Mouse (Mus musculus) spleen, adult 2 months (tissue): ENCODE measurements around the gene Ccdc142. TPM values are rescaled to one million over a fixed set of nuclear protein-coding genes. Genes with fewer than 3 reads are reported as not detected.
A peak's percentile ranks its signal among the peaks of the same experiment; 100 is the strongest.

Source experiments
- DNase-seq, 2 experiments: peaks; one replicate each; pipeline versions ENCODE4 v3.0.0 to v3.0.0-alpha.2; 2012 to 2021; ENCODE audit warnings: low spot score in 2 of 2, low read depth in 1 of 2
- H3K27ac ChIP-seq: fragments of 200-500 bp; 2 replicates; pipeline ENCODE4 v1.5.1; 2012; ENCODE audit warnings: low read length, inconsistent platforms; ENCODE audit not compliant: insufficient read depth
- H3K27me3 ChIP-seq: fragments of 200-500 bp; 2 replicates; pipeline ENCODE4 v1.6.1; 2012; ENCODE audit warnings: mild to moderate bottlenecking, moderate library complexity, low read length, inconsistent platforms; ENCODE audit not compliant: control insufficient read depth, insufficient read depth
- H3K36me3 ChIP-seq: fragments of 200-500 bp; 2 replicates; pipeline ENCODE4 v1.6.1; 2012; ENCODE audit warnings: mild to moderate bottlenecking, low read length, inconsistent platforms; ENCODE audit not compliant: control insufficient read depth, insufficient read depth
- H3K4me1 ChIP-seq: fragments of 200-500 bp; 2 replicates; pipeline ENCODE4 v1.6.1; 2011; ENCODE audit warnings: inconsistent platforms; ENCODE audit not compliant: control insufficient read depth, insufficient read depth, insufficient read length
- H3K4me3 ChIP-seq: fragments of 200-500 bp; 2 replicates; pipeline ENCODE4 v1.5.1; 2011; ENCODE audit warnings: mild to moderate bottlenecking, inconsistent platforms; ENCODE audit not compliant: insufficient read depth, insufficient read length; ENCODE audit errors: extremely low read depth
- CTCF ChIP-seq: fragments of 200-500 bp; IDR thresholded peaks from 2 replicates; pipeline ENCODE4 v1.5.1; 2011; ENCODE audit warnings: mild to moderate bottlenecking, inconsistent platforms; ENCODE audit not compliant: insufficient read depth, insufficient read length, insufficient replicate concordance; ENCODE audit errors: extremely low read depth
- POLR2A ChIP-seq: fragments of 200-500 bp; IDR thresholded peaks from 2 replicates; pipeline ENCODE4 v1.6.1; 2011; ENCODE audit warnings: low read depth, low read length, inconsistent platforms
- WGBS: fragments of 180-500 bp; shearing (Covaris S2); methylation state at CpG from one replicate; pipeline ENCODE4 v1.1.7; 2018; 5-methylcytosine and 5-hydroxymethylcytosine counted together
- polyA plus RNA-seq: library from polyadenylated mRNA; depleted of rRNA; stranded (reverse); fragments of >200 nt; gene quantifications from 2 replicates; pipeline ENCODE4 v1.2.3, GENCODE M21; 2012

Gene Ccdc142
- polyA plus RNA-seq, 1 experiment, result 12.3 TPM

DNA sequence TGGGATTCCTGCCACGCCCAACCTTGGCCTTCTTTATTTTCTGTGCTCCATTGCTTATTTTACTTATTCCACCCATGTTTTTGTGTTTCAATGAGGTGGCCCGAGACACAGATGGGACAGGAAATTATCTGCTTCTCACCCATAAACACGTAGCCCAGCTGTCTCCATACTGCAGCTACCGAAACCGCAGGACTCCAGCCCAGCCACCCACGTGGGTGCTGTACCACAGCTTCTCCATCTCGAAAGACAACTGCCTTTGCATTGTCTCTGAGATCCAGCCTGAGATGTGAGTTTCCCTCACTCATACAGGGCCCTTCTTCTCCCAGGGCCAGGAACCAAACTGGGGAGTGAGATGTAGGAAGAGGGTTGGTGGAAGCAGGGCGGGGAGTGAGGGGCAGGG is 35.4 kb upstream of the Ccdc142 start:
- Histone ChIP-seq H3K27ac (no peak overlapping the region), H3K4me3 (no peak overlapping the region), H3K36me3 (no peaks in the 10 kb centered on the region), H3K27me3 (peaks cover 25% of the 10 kb centered on the region), H3K4me1 (peaks cover 22% of the 10 kb centered on the region)
- DNase-seq, result no peak
- 31% methylated on average over 8 of the region's 8 CpGs for WGBS
- TF ChIP-seq CTCF, result no peak
- no peak for TF ChIP-seq POLR2A

DNA sequence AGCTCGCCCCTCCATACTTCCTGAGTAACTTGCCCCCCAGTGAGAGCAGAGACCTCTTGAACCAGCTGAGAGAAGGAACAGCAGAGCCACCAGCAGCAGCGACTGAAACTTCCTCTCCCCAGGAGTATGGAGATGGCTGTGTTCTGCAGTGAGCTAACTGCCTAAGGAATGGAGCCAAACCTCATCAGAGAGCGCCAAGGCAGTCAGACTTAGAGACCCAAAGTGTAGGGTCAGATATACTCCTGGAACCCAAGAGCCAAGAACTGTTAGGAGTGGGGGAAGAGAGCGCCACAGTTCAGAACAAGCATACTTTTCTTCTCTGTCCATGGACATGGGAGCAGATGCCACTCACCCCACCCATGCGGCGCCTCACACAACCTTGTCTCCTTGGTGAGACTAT is 35.0 kb upstream of the Ccdc142 start:
- 38% methylated on average over 6 of the region's 6 CpGs for WGBS
- Histone ChIP-seq H3K36me3 (no peaks in the 10 kb centered on the region), H3K4me3 (no peak overlapping the region), H3K27me3 (peaks cover 29% of the 10 kb centered on the region), H3K27ac (no peak overlapping the region), H3K4me1 (peaks cover 26% of the 10 kb centered on the region)
- no peak for DNase-seq
- TF ChIP-seq POLR2A (no peak), CTCF (no peak)

DNA sequence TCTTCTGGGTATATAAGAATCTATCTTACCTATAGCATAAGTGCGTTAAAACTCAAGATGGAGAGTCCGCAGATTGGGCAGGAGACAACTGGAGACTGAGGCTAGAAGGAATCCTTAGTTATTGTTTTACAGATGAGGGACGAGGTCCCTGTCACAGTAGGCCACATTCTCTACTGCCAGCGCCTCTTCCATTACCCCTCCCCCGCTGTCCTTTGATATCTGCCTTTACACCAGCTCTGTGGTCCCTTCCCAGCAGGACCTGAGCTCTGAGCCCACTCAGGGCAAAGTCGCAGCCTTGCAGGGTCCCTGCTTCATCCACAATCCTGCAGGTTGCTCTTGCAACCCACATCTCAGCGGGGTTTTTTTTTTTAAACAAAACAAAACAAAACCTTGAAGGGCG is 33.2 kb upstream of the Ccdc142 start:
- H3K4me3 ChIP-seq, result no peak overlapping the region

DNA sequence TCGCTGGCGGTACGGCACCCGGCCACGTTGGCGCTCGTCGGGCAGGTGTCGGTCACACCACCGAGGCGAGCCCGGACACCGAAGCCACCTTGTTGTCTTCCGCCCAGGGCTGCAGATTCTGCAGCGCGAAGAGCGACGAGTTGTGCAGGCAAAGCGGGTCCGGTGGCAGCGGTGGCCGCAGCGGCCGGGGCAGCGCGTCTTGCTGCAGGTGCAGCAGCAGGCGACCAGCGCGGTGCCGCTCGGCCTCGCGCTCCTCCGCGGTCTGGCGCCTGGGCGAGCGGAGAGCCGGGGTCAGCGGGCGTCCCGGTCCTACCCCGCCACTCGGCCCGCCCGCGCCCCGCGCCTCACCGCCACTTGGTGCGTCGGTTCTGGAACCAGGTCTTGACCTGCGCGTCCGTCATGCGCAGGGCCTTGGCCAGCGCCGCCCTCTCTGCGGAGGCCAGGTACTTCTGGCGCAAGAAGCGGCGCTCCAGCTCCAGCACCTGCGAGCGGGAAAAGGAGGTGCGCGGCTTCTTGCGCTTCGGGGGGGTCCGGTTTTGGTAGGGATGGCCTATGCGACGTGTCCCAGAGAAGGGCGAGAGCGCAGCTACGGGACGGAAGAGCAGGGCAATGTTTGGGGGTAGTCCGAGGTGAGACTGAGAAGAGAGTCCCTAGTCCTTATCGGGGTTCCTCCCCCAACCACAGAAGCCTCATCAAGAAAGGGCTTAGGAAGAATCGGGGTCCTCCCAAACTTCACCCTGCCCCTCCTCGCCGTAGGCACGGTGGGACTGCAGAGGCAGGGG is 32.5 kb upstream of the Ccdc142 start:
- TF ChIP-seq POLR2A (no peak), CTCF (no peak)
- no peaks in the 10 kb centered on the region for H3K36me3 ChIP-seq
- peaks cover 26% of the 10 kb centered on the region for H3K4me1 ChIP-seq
- peaks cover 33% of the 10 kb centered on the region for H3K27me3 ChIP-seq
- H3K4me3 ChIP-seq, result 0 out of 2 replicates have a peak overlapping the region, but pooled peaks have one; percentile 3
- H3K27ac ChIP-seq, result no peak overlapping the region
- WGBS, result 3% methylated on average over 81 of the region's 81 CpGs
- no peak for DNase-seq

More for the DNA sequence above, 33.2 kb upstream of the Ccdc142 start:
- Histone ChIP-seq H3K36me3 (no peaks in the 10 kb centered on the region), H3K27me3 (peaks cover 33% of the 10 kb centered on the region), H3K27ac (no peak overlapping the region), H3K4me1 (peaks cover 26% of the 10 kb centered on the region)
- TF ChIP-seq CTCF (no peak), POLR2A (no peak)
- DNase-seq, result no peak
- WGBS, result 50% methylated on average over 8 of the region's 8 CpGs

DNA sequence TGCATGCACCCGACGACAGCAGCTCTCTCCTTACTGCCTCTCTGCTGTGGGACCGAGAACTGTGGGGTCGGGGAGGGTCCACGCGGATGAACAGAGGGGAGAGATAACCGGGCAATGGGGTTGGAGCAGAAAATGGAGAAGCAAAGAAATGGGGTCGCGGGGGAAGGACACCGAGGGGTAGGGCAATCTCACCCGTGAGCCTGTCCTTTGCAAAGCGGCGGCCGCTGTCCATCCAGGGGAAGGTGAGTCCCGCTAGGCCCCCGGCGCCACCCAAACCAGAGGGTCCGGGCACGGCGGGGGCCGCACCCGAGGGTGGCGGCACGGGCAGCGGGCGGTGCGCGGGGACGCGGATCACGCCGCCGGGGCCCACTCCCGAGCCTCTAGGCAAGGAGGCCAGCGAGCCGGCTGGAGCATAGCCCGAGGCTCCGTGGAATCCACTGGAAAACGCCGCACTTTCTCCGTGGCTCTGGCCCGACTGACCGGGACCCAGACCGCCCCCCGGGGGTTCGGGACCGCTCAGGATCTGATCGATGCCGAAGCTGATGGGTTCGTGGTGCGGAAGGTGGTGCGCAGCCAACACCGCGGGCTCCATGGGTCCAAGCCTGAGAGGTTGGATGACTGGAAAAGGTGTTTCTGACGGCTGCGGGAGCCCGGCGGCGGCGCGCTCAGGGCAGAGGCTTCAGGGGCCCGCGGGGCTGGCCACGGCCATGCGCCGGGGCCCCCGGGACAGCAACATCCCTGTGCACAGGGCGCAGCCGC is 31.7 kb upstream of the Ccdc142 start:
- peaks cover 26% of the 10 kb centered on the region for H3K4me1 ChIP-seq
- 5% methylated on average over 67 of the region's 69 CpGs for WGBS
- H3K4me3 ChIP-seq, result no peak overlapping the region
- H3K36me3 ChIP-seq, result no peaks in the 10 kb centered on the region
- no peak for DNase-seq
- H3K27me3 ChIP-seq, result peaks cover 33% of the 10 kb centered on the region
- TF ChIP-seq CTCF (no peak), POLR2A (no peak)
- H3K27ac ChIP-seq, result no peak overlapping the region

DNA sequence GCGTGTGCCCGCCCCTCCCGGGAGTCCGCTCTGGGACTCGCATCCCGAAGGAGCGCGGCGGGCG is 31.3 kb upstream of the Ccdc142 start, which contains the start of gene Tlx2:
TSS of gene Tlx2 (minus strand) at position 47 of the 64 bp plus-strand sequence.
- TF ChIP-seq CTCF, result no peak
- no peak for TF ChIP-seq POLR2A
- H3K4me3 ChIP-seq, result 0 out of 2 replicates have a peak within 1 kb of the TSS, but pooled peaks have one; percentile 3
- WGBS, result 1% methylated on average over 10 of the region's 10 CpGs

More for the DNA sequence above, 31.3 kb upstream of the Ccdc142 start, which contains the start of gene Tlx2:
- H3K27ac ChIP-seq, result no peak within 1 kb of the TSS
- H3K27me3 ChIP-seq, result peaks cover 33% of the 10 kb centered on the region
- DNase-seq, result no peak
- peaks cover 26% of the 10 kb centered on the region for H3K4me1 ChIP-seq
- H3K36me3 ChIP-seq, result no peaks in the 10 kb centered on the region
